ENCODE assay signal across 12 mouse cellular contexts in genomic region chr17:56443341-56443795, GRCm38 (mm10). TPM values are rescaled to one million over a fixed set of nuclear protein-coding genes. Genes with fewer than 3 reads are reported as not detected.
DNase-seq lines count a peak whose midpoint lies in the region; ATAC-seq and TF ChIP-seq lines count a peak whose summit lies in the region.
"Had no signal": no experiment of that assay in that cellular context is flagged by ENCODE, and none has a peak within 500 bp of the region (broad histone marks: within the 10 kb centered on the region; RNA-seq: fewer than 3 reads in every experiment).

No protein-coding gene starts in this region.

- no peak overlapping the region for H3K27ac ChIP-seq in lung, postnatal 0 days (ENCODE audit: low read length)
- H3K27ac ChIP-seq in midbrain, embryonic 10.5 days (replicated peaks) = no peak overlapping the region
- H3K27ac ChIP-seq: embryonic facial prominence, embryonic 12.5 days; limb, embryonic 10.5 days; midbrain, embryonic 15.5 days had no signal

- peaks cover 10% of the 10 kb centered on the region; the same call in 1 of the 2 replicates for H3K36me3 ChIP-seq in lung, postnatal 0 days (ENCODE audit: insufficient read depth, low read length)
- H3K36me3 ChIP-seq in midbrain, embryonic 10.5 days = peaks cover 96% of the 10 kb centered on the region

- TF ChIP-seq EP300 in lung, postnatal 0 days (IDR thresholded peaks at IDR 0.05) = no peak

- ATAC-seq in lung, postnatal 0 days = peak; percentile 42
- peak; percentile 59 for ATAC-seq in monocyte, adult 5-6 weeks (replicated peaks; ENCODE audit: insufficient number of reproducible peaks, low FRiP score, low TSS enrichment, poor library complexity, severe bottlenecking)
- ATAC-seq: midbrain, embryonic 15.5 days had no signal

- H3K4me2 ChIP-seq in lung, postnatal 0 days (replicated peaks; ENCODE audit: low read depth, low read length) = no peak overlapping the region
- H3K4me2 ChIP-seq: embryonic facial prominence, embryonic 12.5 days; midbrain, embryonic 15.5 days had no signal

- H3K4me3 ChIP-seq in lung, postnatal 0 days (ENCODE audit: low read depth, low read length) = no peak overlapping the region
- H3K4me3 ChIP-seq in midbrain, embryonic 10.5 days = no peak overlapping the region
- H3K4me3 ChIP-seq: embryonic facial prominence, embryonic 12.5 days; limb, embryonic 10.5 days; midbrain, embryonic 15.5 days had no signal

- no peaks in the 10 kb centered on the region for H3K9me3 ChIP-seq in lung, postnatal 0 days (ENCODE audit: low read length)
- H3K9me3 ChIP-seq in midbrain, embryonic 10.5 days (replicated peaks) = no peaks in the 10 kb centered on the region
- H3K9me3 ChIP-seq: embryonic facial prominence, embryonic 12.5 days; limb, embryonic 10.5 days; midbrain, embryonic 15.5 days had no signal

- H3K9ac ChIP-seq in lung, postnatal 0 days (replicated peaks; ENCODE audit: low read depth) = no peak overlapping the region
- H3K9ac ChIP-seq: embryonic facial prominence, embryonic 12.5 days; midbrain, embryonic 15.5 days had no signal

- TF ChIP-seq CTCF in lung, postnatal 0 days (IDR thresholded peaks at IDR 0.05) = no peak

- peak; percentile 61 for DNase-seq in adrenal gland, postnatal 14 days
- DNase-seq in adrenal gland, postnatal 4 days (ENCODE audit: low spot score in 2 of 2) = no peak
- DNase-seq in lung, postnatal 0 days (ENCODE audit: low spot score) = no peak
- DNase-seq in lung, postnatal 10 days = no peak
- peak; percentile 43 to 63 for DNase-seq in thymus, postnatal 36 days
- DNase-seq in midbrain, embryonic 10.5 days (ENCODE audit: low spot score) = no peak
- DNase-seq in left cerebral cortex, adult 18-20 months (ENCODE audit: low spot score in 2 of 2) = no peak
- DNase-seq: right cerebral cortex, postnatal 4 days had no signal

- H3K4me1 ChIP-seq in lung, postnatal 0 days (ENCODE audit: insufficient read depth, low read depth, low read length) = no peaks in the 10 kb centered on the region
- H3K4me1 ChIP-seq in midbrain, embryonic 10.5 days = peaks cover 26% of the 10 kb centered on the region
- H3K4me1 ChIP-seq: embryonic facial prominence, embryonic 12.5 days; limb, embryonic 10.5 days had no signal

- no peaks in the 10 kb centered on the region for H3K27me3 ChIP-seq in lung, postnatal 0 days (replicated peaks; ENCODE audit: insufficient read depth, low read length)
- no peaks in the 10 kb centered on the region for H3K27me3 ChIP-seq in midbrain, embryonic 10.5 days (ENCODE audit: low read depth, poor library complexity, severe bottlenecking)
- H3K27me3 ChIP-seq: embryonic facial prominence, embryonic 12.5 days; midbrain, embryonic 15.5 days had no signal

- 70% methylated on average over 5 of the region's 5 CpGs for WGBS in lung, postnatal 0 days
- 91% methylated on average over 5 of the region's 5 CpGs for whole genome bisulfite sequencing in midbrain, embryonic 10.5 days

RNA-seq across cellular contexts. Expression of gene Ptprs, which starts 32.9 kb away (rescaled TPM):
- total RNA-seq in adrenal gland, postnatal 14 days (2021) = 97.0 and 102 TPM in 2 replicates
- 100 to 1,000 TPM; 176 to 208 TPM for total RNA-seq in adrenal gland, postnatal 4 days (2021)
- 25.6 and 29.6 TPM in 2 replicates for polyA plus RNA-seq in lung, postnatal 0 days (2015; fragmentation: Nextera tagmentation; extraction: Ambion mirVana)
- 15.5 to 40.8 TPM (median 16.3 TPM) in 3 replicates for total RNA-seq in monocyte, adult 5-6 weeks (2017)
- polyA plus RNA-seq in midbrain, embryonic 10.5 days (2016; fragmentation: Nextera tagmentation; extraction: Ambion mirVana) = 89.7 and 131 TPM in 2 replicates
- total RNA-seq in left cerebral cortex, adult 18-20 months (2021) = 100 to 1,000 TPM; 588 to 594 TPM

Comparison
In these comparisons a context has a peak if more than half of its experiments do, and no peak if none do; other contexts are left out.
1. DNase-seq: peak in adrenal gland, postnatal 14 days (single experiment) and thymus, postnatal 36 days (2 of 2); none in adrenal gland, postnatal 4 days (0 of 2), lung, postnatal 0 days (single experiment), lung, postnatal 10 days (single experiment), midbrain, embryonic 10.5 days (single experiment) and left cerebral cortex, adult 18-20 months (0 of 2).